Mouse (Mus musculus) kidney, postnatal 0 days (tissue): ENCODE results near the gene Stk32b. TPM values are rescaled to one million over a fixed set of nuclear protein-coding genes. Genes with fewer than 3 reads are reported as not detected.

Experiments
- ATAC-seq: fragments of 200-750 bp; cut with Nextera tagmentation; replicated peaks from 2 replicates; pipeline ENCODE4 v1.8.0; 2017; ENCODE audit warnings: low read depth, moderate number of reproducible peaks, moderate TSS enrichment, moderate library complexity; ENCODE audit not compliant: low FRiP score
- DNase-seq: peaks from one replicate; pipeline ENCODE4 v3.0.0-alpha.2; 2016; ENCODE audit warnings: low spot score
- H3K27ac ChIP-seq: fragments of 300-500 bp; sonication (generic); 2 replicates; pipeline ENCODE4 v1.5.1; 2014; ENCODE audit warnings: mild to moderate bottlenecking
- H3K27me3 ChIP-seq: fragments of 300-500 bp; sonication (generic); 2 replicates; pipeline ENCODE4 v1.6.1; 2014; ENCODE audit warnings: low read length, mixed read lengths; ENCODE audit not compliant: insufficient read depth
- H3K36me3 ChIP-seq: fragments of 300-500 bp; sonication (generic); 2 replicates; pipeline ENCODE4 v1.6.1; 2014; ENCODE audit warnings: low read length, mixed read lengths; ENCODE audit not compliant: insufficient read depth
- H3K4me1 ChIP-seq: fragments of 300-500 bp; sonication (generic); replicated peaks from 2 replicates; pipeline ENCODE4 v1.6.1; 2014; ENCODE audit warnings: antibody characterized with exemption, low read length, mixed read lengths; ENCODE audit not compliant: insufficient read depth
- H3K4me2 ChIP-seq: fragments of 300-500 bp; sonication (generic); 2 replicates; pipeline ENCODE4 v1.6.1; 2014; ENCODE audit warnings: mild to moderate bottlenecking, low read length, moderate library complexity, mixed read lengths
- H3K4me3 ChIP-seq: fragments of 300-500 bp; sonication (generic); replicated peaks from 2 replicates; pipeline ENCODE4 v1.5.1; 2014; ENCODE audit warnings: low read depth, low read length
- H3K9ac ChIP-seq: fragments of 300-500 bp; sonication (generic); 2 replicates; pipeline ENCODE4 v1.6.1; 2014; ENCODE audit warnings: low read depth, low read length
- H3K9me3 ChIP-seq: fragments of 300-500 bp; sonication (generic); replicated peaks from 2 replicates; pipeline ENCODE4 v1.6.1; 2016; ENCODE audit warnings: low read length, inconsistent platforms, mixed read lengths
- CTCF ChIP-seq: IDR thresholded peaks from 2 replicates; pipeline ENCODE4 v1.5.1; 2016; ENCODE audit warnings: antibody characterized with exemption, low read depth, mild to moderate bottlenecking, moderate library complexity
- WGBS: fragments of 180-500 bp; shearing (Covaris S2); extraction: QIAGEN DNeasy Blood & Tissue Kit; methylation state at CpG from one replicate; pipeline ENCODE4 v1.1.7; 2014; 5-methylcytosine and 5-hydroxymethylcytosine counted together
- polyA plus RNA-seq: library from polyadenylated mRNA; unstranded; fragments of >200 nt; fragmentation: Nextera tagmentation; extraction: Ambion mirVana; gene quantifications from 2 replicates; pipeline ENCODE4 v1.2.1, GENCODE M21; 2015

Gene Stk32b
- polyA plus RNA-seq, 1 experiment from 2014 or later, result 6.1 TPM

DNA sequence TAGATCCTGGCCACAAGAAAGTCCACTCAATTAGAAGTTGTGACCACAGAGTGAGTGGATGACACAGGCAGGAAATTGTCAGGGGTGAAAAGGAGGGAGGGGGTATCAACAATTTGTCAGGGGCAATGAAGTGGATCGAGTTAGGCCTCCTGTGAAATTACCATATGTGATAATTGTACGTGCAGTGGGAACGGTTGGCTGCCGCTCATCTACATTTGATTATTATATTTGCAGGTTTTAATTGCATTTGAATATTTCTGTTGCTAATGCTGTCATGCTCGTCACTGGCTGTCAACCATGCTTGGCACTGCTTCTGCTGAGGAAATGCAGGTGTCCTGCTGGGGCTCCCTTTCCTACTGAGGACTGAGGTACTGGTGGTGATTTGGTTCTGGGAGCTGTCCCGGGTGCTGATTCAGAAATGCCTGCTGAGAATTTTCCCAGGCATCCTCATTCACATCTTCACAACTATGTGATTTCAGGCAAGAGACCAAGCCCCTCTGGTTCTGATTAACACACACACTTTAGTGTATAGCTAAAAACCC lies 159.6 kb downstream of the Stk32b start:
- Histone ChIP-seq H3K9ac (no peak overlapping the region), H3K4me3 (no peak overlapping the region), H3K4me1 (no peaks in the 10 kb centered on the region), H3K9me3 (no peaks in the 10 kb centered on the region), H3K36me3 (no peaks in the 10 kb centered on the region), H3K27ac (no peak overlapping the region), H3K4me2 (no peak overlapping the region), H3K27me3 (no peaks in the 10 kb centered on the region)
- ATAC-seq, result no peak
- no peak for TF ChIP-seq CTCF
- peak; percentile 53 for DNase-seq
- WGBS, result 52% methylated on average over 6 of the region's 6 CpGs

GRCm38 (mm10) chr5:37554231-37554630 lies 162.7 kb downstream of the Stk32b start:
- Histone ChIP-seq H3K4me2 (no peak overlapping the region), H3K9ac (no peak overlapping the region), H3K27me3 (no peaks in the 10 kb centered on the region), H3K36me3 (no peaks in the 10 kb centered on the region), H3K27ac (no peak overlapping the region), H3K4me3 (no peak overlapping the region), H3K9me3 (no peaks in the 10 kb centered on the region), H3K4me1 (no peaks in the 10 kb centered on the region)
- no peak for TF ChIP-seq CTCF
- ATAC-seq (no peak), DNase-seq (no peak)
- WGBS, result 86% methylated on average over 4 of the region's 4 CpGs

GRCm38 (mm10) chr5:37551649-37552048 lies 165.3 kb downstream of the Stk32b start:
- TF ChIP-seq CTCF, result no peak
- no peak overlapping the region for H3K4me3 ChIP-seq
- WGBS, result 83% methylated on average over 5 of the region's 5 CpGs
- no peak for ATAC-seq
- no peaks in the 10 kb centered on the region for H3K36me3 ChIP-seq
- no peak overlapping the region for H3K9ac ChIP-seq
- H3K27me3 ChIP-seq, result no peaks in the 10 kb centered on the region
- no peak for DNase-seq
- no peak overlapping the region for H3K4me2 ChIP-seq
- H3K4me1 ChIP-seq, result no peaks in the 10 kb centered on the region
- H3K9me3 ChIP-seq, result no peaks in the 10 kb centered on the region
- H3K27ac ChIP-seq, result no peak overlapping the region

DNA sequence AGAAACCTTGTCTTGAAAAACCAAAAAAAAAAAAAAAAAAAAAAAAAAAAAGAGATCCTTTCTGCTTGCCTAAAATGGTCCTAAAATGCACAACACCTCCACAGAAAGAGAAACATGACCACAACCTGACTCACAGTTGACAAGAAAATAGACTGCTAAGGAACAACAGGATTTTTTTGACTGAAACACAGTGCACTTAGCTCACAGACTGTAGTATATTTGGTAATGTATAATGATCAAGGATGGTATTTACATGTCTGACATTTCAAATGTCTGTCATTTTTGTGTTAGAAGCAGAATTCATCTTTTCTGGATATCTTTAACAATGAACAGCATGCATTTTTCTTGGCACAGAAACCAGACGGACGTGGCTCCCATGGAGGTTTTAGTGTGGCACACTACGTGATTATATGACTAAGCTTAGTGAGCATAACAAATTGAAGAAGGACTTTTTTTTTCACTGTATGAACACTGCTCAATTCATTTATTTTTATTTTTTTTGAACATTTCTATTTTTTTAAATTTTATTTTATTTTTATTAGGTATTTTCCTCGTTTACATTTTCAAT lies 181.2 kb downstream of the Stk32b start:
- DNase-seq (no peak), ATAC-seq (no peak)
- no peak overlapping the region for H3K27ac ChIP-seq
- no peak for TF ChIP-seq CTCF
- WGBS, result 81% methylated on average over 4 of the region's 4 CpGs
- no peaks in the 10 kb centered on the region for H3K27me3 ChIP-seq
- H3K4me3 ChIP-seq, result no peak overlapping the region
- no peaks in the 10 kb centered on the region for H3K4me1 ChIP-seq
- no peaks in the 10 kb centered on the region for H3K9me3 ChIP-seq
- no peaks in the 10 kb centered on the region for H3K36me3 ChIP-seq
- H3K9ac ChIP-seq, result no peak overlapping the region
- no peak overlapping the region for H3K4me2 ChIP-seq

DNA sequence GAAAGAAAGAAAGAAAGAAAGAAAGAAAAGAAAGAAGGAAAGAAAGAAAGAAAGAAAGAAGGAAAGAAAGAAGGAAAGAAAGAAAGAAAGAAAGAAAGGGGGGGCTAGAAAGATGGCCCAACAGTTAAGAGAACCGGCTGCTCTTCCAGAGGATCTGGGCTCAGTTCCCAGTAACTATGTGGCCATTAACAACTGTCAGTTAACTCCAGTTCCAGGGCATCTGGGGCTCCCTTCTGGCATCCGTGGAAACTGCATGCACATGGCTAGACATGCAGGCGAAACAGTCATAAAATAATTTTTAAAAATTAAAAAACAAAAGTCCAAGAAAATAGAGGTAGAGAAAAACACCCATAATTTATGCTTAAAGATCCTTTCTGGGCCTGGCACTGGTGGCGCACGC lies 181.7 kb downstream of the Stk32b start:
- 72% methylated on average over 5 of the region's 5 CpGs for WGBS
- no peak overlapping the region for H3K4me2 ChIP-seq
- no peak for TF ChIP-seq CTCF
- no peaks in the 10 kb centered on the region for H3K27me3 ChIP-seq
- DNase-seq (no peak), ATAC-seq (no peak)
- H3K4me1 ChIP-seq, result no peaks in the 10 kb centered on the region
- H3K27ac ChIP-seq, result no peak overlapping the region
- H3K9ac ChIP-seq, result no peak overlapping the region
- H3K4me3 ChIP-seq, result no peak overlapping the region
- H3K9me3 ChIP-seq, result no peaks in the 10 kb centered on the region
- H3K36me3 ChIP-seq, result no peaks in the 10 kb centered on the region

- Histone ChIP-seq H3K27ac (no peak overlapping the region), H3K27me3 (no peaks in the 10 kb centered on the region), H3K4me1 (no peaks in the 10 kb centered on the region), H3K9me3 (no peaks in the 10 kb centered on the region), H3K9ac (no peak overlapping the region), H3K4me2 (no peak overlapping the region), H3K36me3 (no peaks in the 10 kb centered on the region), H3K4me3 (no peak overlapping the region)
- WGBS, result 37% methylated on average over 5 of the region's 5 CpGs
- no peak for TF ChIP-seq CTCF
- no peak for ATAC-seq
- no peak for DNase-seq
Observed at GRCm38 (mm10) chr5:37525363-37525762, 191.6 kb downstream of the Stk32b start.

DNA sequence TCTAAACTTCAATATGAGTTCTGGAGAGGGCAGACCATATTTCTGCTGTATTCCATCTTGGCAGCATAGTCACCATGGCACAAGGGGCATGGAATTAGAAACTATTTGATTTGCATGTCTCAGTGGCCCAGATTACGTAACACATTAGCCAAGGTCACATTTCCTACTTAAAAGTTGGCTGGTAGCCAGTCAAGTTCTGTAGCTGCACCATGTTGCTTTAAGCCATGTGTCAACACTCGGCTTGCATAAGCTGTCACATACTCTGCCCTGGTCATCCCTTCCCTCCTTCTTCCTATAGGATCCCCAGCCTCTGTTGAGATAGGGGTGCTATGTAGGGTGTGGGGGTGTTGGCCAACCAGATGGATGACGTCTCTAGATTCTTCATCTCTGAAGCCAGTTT lies 196.5 kb downstream of the Stk32b start:
- Histone ChIP-seq H3K27me3 (no peaks in the 10 kb centered on the region), H3K9ac (no peak overlapping the region), H3K36me3 (no peaks in the 10 kb centered on the region), H3K4me2 (no peak overlapping the region), H3K4me1 (no peaks in the 10 kb centered on the region), H3K4me3 (no peak overlapping the region), H3K27ac (no peak overlapping the region), H3K9me3 (no peaks in the 10 kb centered on the region)
- DNase-seq, result no peak
- no peak for ATAC-seq
- 61% methylated on average over 3 of the region's 3 CpGs for WGBS
- no peak for TF ChIP-seq CTCF
